Mouse (Mus musculus) gastrocnemius, adult 2 months (tissue): ENCODE measurements around the gene Fam155a. TPM values are rescaled to one million over a fixed set of nuclear protein-coding genes. Genes with fewer than 3 reads are reported as not detected.

ENCODE experiments used
- DNase-seq: peaks from one replicate; pipeline ENCODE4 v3.0.0; 2022
- H3K27ac ChIP-seq: fragments of 200-600 bp; 2 replicates; pipeline ENCODE4 v1.8.1; 2022; ENCODE audit warnings: mild to moderate bottlenecking
- H3K4me3 ChIP-seq: fragments of 200-600 bp; 2 replicates; pipeline ENCODE4 v1.8.1; 2022; ENCODE audit warnings: mild to moderate bottlenecking, moderate library complexity
- CTCF ChIP-seq: fragments of 200-600 bp; IDR thresholded peaks from 2 replicates; pipeline ENCODE4 v1.8.1; 2022; ENCODE audit warnings: antibody characterized with exemption, mild to moderate bottlenecking, moderate library complexity
- intact Hi-C: fragments of 180-260 bp; cut with DNase I; formaldehyde crosslinking; loops from one replicate; pipeline ENCODE4 v1.15.1; 2025
- total RNA-seq, 2 experiments: library from RNA; stranded (reverse); gene quantifications; 2 replicates each; pipeline ENCODE4 v1.2.3; 2021

Fam155a gene
- total RNA-seq, 2 experiments from 2014 or later = 0.08 TPM; not detected in 1

GRCm38 (mm10) chr8:9635240-9635639 is 135.7 kb downstream of the Fam155a start:
- Histone ChIP-seq H3K4me3 (no peak overlapping the region), H3K27ac (no peak overlapping the region)
- TF ChIP-seq CTCF = no peak
- DNase-seq = no peak
- intact Hi-C loops = no loop called here

- H3K27ac ChIP-seq = no peak overlapping the region
- intact Hi-C loops = no loop called here
- no peak for DNase-seq
- no peak for TF ChIP-seq CTCF
- H3K4me3 ChIP-seq = no peak overlapping the region
Observed at GRCm38 (mm10) chr8:9607086-9607701, 163.8 kb downstream of the Fam155a start.

- no peak overlapping the region for H3K27ac ChIP-seq
- H3K4me3 ChIP-seq = no peak overlapping the region
- intact Hi-C loops = no loop called here
- no peak for DNase-seq
- TF ChIP-seq CTCF = no peak
Observed at GRCm38 (mm10) chr8:9596003-9596402, 175.0 kb downstream of the Fam155a start.

GRCm38 (mm10) chr8:9581836-9582235 is 189.1 kb downstream of the Fam155a start:
- intact Hi-C loops = no loop called here
- no peak for DNase-seq
- no peak for TF ChIP-seq CTCF
- Histone ChIP-seq H3K27ac (no peak overlapping the region), H3K4me3 (no peak overlapping the region)

GRCm38 (mm10) chr8:9580192-9580591 is 190.8 kb downstream of the Fam155a start:
- no peak for DNase-seq
- H3K27ac ChIP-seq = no peak overlapping the region
- H3K4me3 ChIP-seq = no peak overlapping the region
- intact Hi-C loops = no loop called here
- TF ChIP-seq CTCF = peak; percentile 29

- no peak for TF ChIP-seq CTCF
- intact Hi-C loops = no loop called here
- H3K4me3 ChIP-seq = no peak overlapping the region
- H3K27ac ChIP-seq = no peak overlapping the region
- DNase-seq = no peak
Observed at GRCm38 (mm10) chr8:9571977-9572376, 199.0 kb downstream of the Fam155a start.

- DNase-seq = no peak
- Histone ChIP-seq H3K4me3 (no peak overlapping the region), H3K27ac (no peak overlapping the region)
- intact Hi-C loops = no loop called here
- no peak for TF ChIP-seq CTCF
Observed at GRCm38 (mm10) chr8:9569516-9570170, 201.3 kb downstream of the Fam155a start.

GRCm38 (mm10) chr8:9549199-9549598 is 221.8 kb downstream of the Fam155a start:
- no peak for DNase-seq
- H3K4me3 ChIP-seq = no peak overlapping the region
- intact Hi-C loops = no loop called here
- no peak overlapping the region for H3K27ac ChIP-seq
- no peak for TF ChIP-seq CTCF

- DNase-seq = no peak
- intact Hi-C loops = no loop called here
- H3K4me3 ChIP-seq = no peak overlapping the region
- H3K27ac ChIP-seq = no peak overlapping the region
- TF ChIP-seq CTCF = no peak
Observed at GRCm38 (mm10) chr8:9547558-9547954, 223.4 kb downstream of the Fam155a start.

GRCm38 (mm10) chr8:9546919-9547557 is 223.9 kb downstream of the Fam155a start:
- intact Hi-C loops = no loop called here
- Histone ChIP-seq H3K4me3 (no peak overlapping the region), H3K27ac (no peak overlapping the region)
- no peak for TF ChIP-seq CTCF
- no peak for DNase-seq

GRCm38 (mm10) chr8:9546429-9546828 is 224.5 kb downstream of the Fam155a start:
- no peak for TF ChIP-seq CTCF
- H3K27ac ChIP-seq = no peak overlapping the region
- intact Hi-C loops = no loop called here

GRCm38 (mm10) chr8:9545665-9546064 is 225.3 kb downstream of the Fam155a start:
- intact Hi-C loops = no loop called here
- no peak overlapping the region for H3K27ac ChIP-seq
- no peak for TF ChIP-seq CTCF
- DNase-seq = no peak
- no peak overlapping the region for H3K4me3 ChIP-seq

More at GRCm38 (mm10) chr8:9546429-9546828, 224.5 kb downstream of the Fam155a start:
- H3K4me3 ChIP-seq = no peak overlapping the region
- no peak for DNase-seq

GRCm38 (mm10) chr8:9535730-9536372 is 235.1 kb downstream of the Fam155a start:
- no peak for TF ChIP-seq CTCF
- Histone ChIP-seq H3K4me3 (no peak overlapping the region), H3K27ac (no peak overlapping the region)
- intact Hi-C loops = no loop called here
- DNase-seq = no peak
